Mouse (Mus musculus): ENCODE measurements around the gene Rab30.

DNA sequence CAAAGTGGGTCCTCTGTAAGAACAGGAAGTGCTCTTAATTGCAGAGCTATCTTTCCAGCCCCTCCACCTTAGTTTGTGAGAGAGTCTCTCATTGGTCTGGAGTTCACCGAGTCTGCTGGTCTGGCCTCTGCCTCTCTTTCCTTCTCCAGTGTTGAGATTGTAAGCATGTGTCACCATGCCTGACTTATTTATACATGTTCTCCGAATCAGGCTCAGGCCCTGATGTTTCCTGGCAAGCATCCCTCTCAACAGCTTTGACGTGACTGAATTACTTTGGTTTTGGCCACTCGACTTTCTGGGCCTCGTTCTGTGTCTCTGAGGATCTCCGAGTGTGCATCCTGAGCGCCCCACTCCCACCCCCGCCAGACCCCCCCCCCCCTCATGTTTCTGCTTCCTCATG is 55.4 kb downstream of the Rab30 start:
- TF ChIP-seq CTCF (IDR thresholded peaks at IDR 0.05; ENCODE audit: low read depth) (no peak), EP300 (IDR thresholded peaks at IDR 0.05; ENCODE audit: low read depth) (no peak)

Measured in liver, embryonic 14.5 days (tissue).